Mouse (Mus musculus): ENCODE measurements at regions not wholly inside any gene's neighbourhood (a gene's known extent, or its start where the extent isn't known, plus 50 kb on each side); places are given as distances from the start of the nearest gene placed in this dataset.

DNA sequence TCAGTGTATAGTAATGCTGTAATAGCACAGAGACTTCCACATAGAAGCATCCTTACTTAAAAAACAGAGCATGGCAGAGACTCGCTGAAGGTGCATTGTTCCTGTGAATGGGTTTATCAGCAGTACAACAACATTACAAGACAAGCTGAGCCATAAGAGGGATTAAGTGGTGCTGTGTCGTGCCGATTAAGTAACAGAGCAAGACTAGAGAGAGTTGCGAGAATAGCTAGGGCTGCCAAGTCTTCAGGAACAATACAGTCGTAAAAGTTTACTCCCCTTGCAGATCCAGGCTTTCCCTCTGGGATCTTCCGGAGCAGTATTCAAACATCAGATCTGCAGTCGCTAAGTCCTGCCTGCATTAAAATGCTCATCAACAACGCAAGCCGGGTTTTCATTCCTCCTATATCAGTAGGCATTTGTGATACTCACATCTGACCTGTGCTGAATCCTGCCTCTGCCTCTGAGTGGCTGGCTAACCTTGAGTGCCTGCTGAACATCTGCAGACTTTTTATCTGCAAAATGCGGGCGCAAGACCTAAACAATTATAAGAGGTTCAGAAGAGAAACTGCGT lies 247.1 kb downstream of the Ttll7 start:
- Histone ChIP-seq H3K9ac (replicated peaks; ENCODE audit: low read length) (no peak overlapping the region), H3K4me3 (ENCODE audit: low read depth, low read length) (no peak overlapping the region), H3K27me3 (ENCODE audit: control insufficient read depth, insufficient read depth, low read length) (no peaks in the 10 kb centered on the region), H3K4me2 (ENCODE audit: low read depth, low read length) (no peak overlapping the region), H3K4me1 (ENCODE audit: control insufficient read depth, insufficient read depth, low read length) (no peaks in the 10 kb centered on the region; the same call in 1 of the 2 replicates), H3K9me3 (replicated peaks; ENCODE audit: control insufficient read depth, low read length) (no peaks in the 10 kb centered on the region), H3K27ac (replicated peaks; ENCODE audit: low read depth, low read length) (no peak overlapping the region), H3K36me3 (replicated peaks; ENCODE audit: control insufficient read depth, insufficient read depth, low read depth, low read length) (no peaks in the 10 kb centered on the region)
- ATAC-seq (replicated peaks; ENCODE audit: insufficient number of reproducible peaks, low FRiP score, low TSS enrichment, low read depth) (no peak), DNase-seq (ENCODE audit: low spot score) (no peak)
- 46% methylated on average over 12 of the region's 12 CpGs for WGBS

DNA sequence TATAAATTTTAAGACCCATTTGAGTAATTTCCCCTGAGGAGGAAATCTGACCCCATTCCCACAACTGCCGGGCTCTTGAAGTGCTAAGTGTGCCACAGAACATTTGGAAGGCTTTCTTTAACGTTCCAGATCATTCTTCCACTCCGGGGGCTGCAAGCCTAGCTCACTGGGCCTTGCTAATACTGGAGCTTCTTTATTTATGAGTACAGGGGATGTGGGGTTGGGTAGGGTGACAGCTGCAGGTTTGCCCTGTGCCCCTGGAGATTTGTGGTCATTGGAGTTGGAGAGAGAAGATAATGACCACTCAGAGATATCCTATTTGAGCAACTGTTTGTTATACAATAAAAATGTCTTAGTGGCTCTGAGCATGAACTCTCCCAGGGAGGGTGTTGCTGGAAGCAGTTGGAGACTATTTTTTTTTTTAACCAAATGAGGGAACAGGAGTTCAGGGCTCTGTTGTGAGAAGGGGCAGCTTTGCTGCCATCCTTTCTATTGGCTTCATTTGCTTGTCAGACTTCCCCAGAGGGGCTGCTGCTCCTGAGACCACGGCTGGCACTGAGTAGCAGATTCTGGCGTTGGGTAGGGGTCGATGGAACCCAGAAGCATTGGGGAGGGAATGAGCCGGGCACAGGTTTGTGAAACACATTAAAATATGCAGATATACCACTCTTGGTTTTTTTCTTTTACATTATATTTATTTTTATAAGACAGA lies 249.0 kb downstream of the Ttll7 start:
- H3K9ac ChIP-seq (replicated peaks; ENCODE audit: low read length) = no peak overlapping the region
- no peak overlapping the region for H3K4me2 ChIP-seq (ENCODE audit: low read depth, low read length)
- H3K27ac ChIP-seq (replicated peaks; ENCODE audit: low read depth, low read length) = no peak overlapping the region
- H3K36me3 ChIP-seq (replicated peaks; ENCODE audit: control insufficient read depth, insufficient read depth, low read depth, low read length) = no peaks in the 10 kb centered on the region
- H3K4me3 ChIP-seq (ENCODE audit: low read depth, low read length) = no peak overlapping the region
- H3K27me3 ChIP-seq (ENCODE audit: control insufficient read depth, insufficient read depth, low read length) = no peaks in the 10 kb centered on the region
- no peaks in the 10 kb centered on the region for H3K9me3 ChIP-seq (replicated peaks; ENCODE audit: control insufficient read depth, low read length)
- 0 out of 2 replicates have a peak, but pooled peaks have one; percentile 14 for ATAC-seq (replicated peaks; ENCODE audit: insufficient number of reproducible peaks, low FRiP score, low TSS enrichment, low read depth)
- WGBS = 40% methylated on average over 7 of the region's 7 CpGs
- DNase-seq (ENCODE audit: low spot score) = no peak
- no peaks in the 10 kb centered on the region; the same call in 1 of the 2 replicates for H3K4me1 ChIP-seq (ENCODE audit: control insufficient read depth, insufficient read depth, low read length)

- H3K9ac ChIP-seq (replicated peaks; ENCODE audit: low read length) = no peak overlapping the region
- no peak overlapping the region for H3K4me3 ChIP-seq (ENCODE audit: low read depth, low read length)
- DNase-seq (ENCODE audit: low spot score) (no peak), ATAC-seq (replicated peaks; ENCODE audit: insufficient number of reproducible peaks, low FRiP score, low TSS enrichment, low read depth) (0 out of 2 replicates have a peak, but pooled peaks have one; percentile 56)
- H3K27ac ChIP-seq (replicated peaks; ENCODE audit: low read depth, low read length) = no peak overlapping the region
- WGBS = 50% methylated on average over 3 of the region's 3 CpGs
- no peaks in the 10 kb centered on the region; the same call in 1 of the 2 replicates for H3K4me1 ChIP-seq (ENCODE audit: control insufficient read depth, insufficient read depth, low read length)
- H3K36me3 ChIP-seq (replicated peaks; ENCODE audit: control insufficient read depth, insufficient read depth, low read depth, low read length) = no peaks in the 10 kb centered on the region
- no peak overlapping the region for H3K4me2 ChIP-seq (ENCODE audit: low read depth, low read length)
- H3K27me3 ChIP-seq (ENCODE audit: control insufficient read depth, insufficient read depth, low read length) = no peaks in the 10 kb centered on the region
- H3K9me3 ChIP-seq (replicated peaks; ENCODE audit: control insufficient read depth, low read length) = no peaks in the 10 kb centered on the region
Measured at GRCm38 (mm10) chr3:147101765-147102113, 249.6 kb downstream of the Ttll7 start.

DNA sequence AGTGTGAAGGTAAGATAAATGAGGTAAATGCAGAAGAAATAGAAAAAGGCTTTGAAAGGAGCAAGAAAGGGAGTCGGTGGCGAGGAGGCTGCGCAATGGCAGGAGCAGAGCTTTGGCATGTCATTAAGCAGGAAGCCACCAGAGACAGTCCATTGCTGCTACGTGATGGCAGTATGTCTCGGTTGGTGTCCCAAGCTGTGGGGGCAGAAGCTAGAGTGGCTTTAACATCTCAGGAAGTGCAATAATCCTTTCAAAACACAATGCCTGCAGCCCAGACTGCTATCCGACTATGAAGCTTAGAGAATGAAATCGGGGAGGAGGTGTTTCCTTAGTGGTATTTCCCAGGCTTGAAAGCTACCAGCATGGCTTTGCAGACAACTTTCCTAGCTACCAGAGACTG lies 251.3 kb downstream of the Ttll7 start:
- ATAC-seq (replicated peaks; ENCODE audit: insufficient number of reproducible peaks, low FRiP score, low TSS enrichment, low read depth) = no peak
- H3K4me1 ChIP-seq (ENCODE audit: control insufficient read depth, insufficient read depth, low read length) = no peaks in the 10 kb centered on the region; the same call in 1 of the 2 replicates
- no peak for DNase-seq (ENCODE audit: low spot score)
- H3K4me3 ChIP-seq (ENCODE audit: low read depth, low read length) = no peak overlapping the region
- no peaks in the 10 kb centered on the region for H3K27me3 ChIP-seq (ENCODE audit: control insufficient read depth, insufficient read depth, low read length)
- no peaks in the 10 kb centered on the region for H3K9me3 ChIP-seq (replicated peaks; ENCODE audit: control insufficient read depth, low read length)
- H3K27ac ChIP-seq (replicated peaks; ENCODE audit: low read depth, low read length) = no peak overlapping the region
- H3K4me2 ChIP-seq (ENCODE audit: low read depth, low read length) = no peak overlapping the region
- H3K36me3 ChIP-seq (replicated peaks; ENCODE audit: control insufficient read depth, insufficient read depth, low read depth, low read length) = no peaks in the 10 kb centered on the region
- no peak overlapping the region for H3K9ac ChIP-seq (replicated peaks; ENCODE audit: low read length)
- 63% methylated on average over 7 of the region's 7 CpGs for WGBS

DNA sequence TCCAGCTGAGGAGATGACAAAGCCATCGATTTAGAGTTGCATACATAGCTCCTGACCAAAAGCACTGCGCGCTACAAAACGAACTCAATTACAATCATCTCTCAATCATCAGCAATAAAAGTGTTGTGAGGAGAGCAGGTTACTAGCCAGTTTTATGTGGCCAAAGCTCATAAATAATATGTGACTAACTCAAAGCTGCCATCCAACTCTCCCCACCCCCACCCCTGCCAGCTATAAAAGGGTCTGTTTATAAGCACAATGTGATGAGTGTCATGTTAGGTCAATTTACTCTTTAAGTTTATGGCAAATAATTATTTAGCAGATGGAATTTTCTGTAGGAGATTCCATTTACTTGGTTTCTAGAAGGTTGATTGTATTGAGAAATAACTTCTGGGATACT lies 265.4 kb downstream of the Ttll7 start:
- ATAC-seq (replicated peaks; ENCODE audit: insufficient number of reproducible peaks, low FRiP score, low TSS enrichment, low read depth) = no peak

GRCm38 (mm10) chr3:147118092-147118491 lies 265.9 kb downstream of the Ttll7 start:
- no peak overlapping the region for H3K27ac ChIP-seq (replicated peaks; ENCODE audit: low read depth, low read length)
- H3K4me2 ChIP-seq (ENCODE audit: low read depth, low read length) = no peak overlapping the region
- no peaks in the 10 kb centered on the region for H3K4me1 ChIP-seq (ENCODE audit: control insufficient read depth, insufficient read depth, low read length)
- H3K9ac ChIP-seq (replicated peaks; ENCODE audit: low read length) = no peak overlapping the region
- DNase-seq (ENCODE audit: low spot score) (no peak), ATAC-seq (replicated peaks; ENCODE audit: insufficient number of reproducible peaks, low FRiP score, low TSS enrichment, low read depth) (no peak)
- no peaks in the 10 kb centered on the region for H3K9me3 ChIP-seq (replicated peaks; ENCODE audit: control insufficient read depth, low read length)
- no peaks in the 10 kb centered on the region for H3K36me3 ChIP-seq (replicated peaks; ENCODE audit: control insufficient read depth, insufficient read depth, low read depth, low read length)
- WGBS = 71% methylated on average over 5 of the region's 5 CpGs
- H3K4me3 ChIP-seq (ENCODE audit: low read depth, low read length) = no peak overlapping the region
- H3K27me3 ChIP-seq (ENCODE audit: control insufficient read depth, insufficient read depth, low read length) = no peaks in the 10 kb centered on the region

More for the DNA sequence above, 265.4 kb downstream of the Ttll7 start:
- no peaks in the 10 kb centered on the region for H3K4me1 ChIP-seq (ENCODE audit: control insufficient read depth, insufficient read depth, low read length)
- H3K4me2 ChIP-seq (ENCODE audit: low read depth, low read length) = no peak overlapping the region
- H3K9me3 ChIP-seq (replicated peaks; ENCODE audit: control insufficient read depth, low read length) = no peaks in the 10 kb centered on the region
- WGBS = 93% methylated on average over 4 of the region's 4 CpGs
- H3K36me3 ChIP-seq (replicated peaks; ENCODE audit: control insufficient read depth, insufficient read depth, low read depth, low read length) = no peaks in the 10 kb centered on the region
- no peak for DNase-seq (ENCODE audit: low spot score)
- H3K4me3 ChIP-seq (ENCODE audit: low read depth, low read length) = no peak overlapping the region
- H3K9ac ChIP-seq (replicated peaks; ENCODE audit: low read length) = no peak overlapping the region
- H3K27me3 ChIP-seq (ENCODE audit: control insufficient read depth, insufficient read depth, low read length) = no peaks in the 10 kb centered on the region
- no peak overlapping the region for H3K27ac ChIP-seq (replicated peaks; ENCODE audit: low read depth, low read length)

GRCm38 (mm10) chr3:147118622-147119021 lies 266.5 kb downstream of the Ttll7 start:
- DNase-seq (ENCODE audit: low spot score) (no peak), ATAC-seq (replicated peaks; ENCODE audit: insufficient number of reproducible peaks, low FRiP score, low TSS enrichment, low read depth) (no peak)
- no peaks in the 10 kb centered on the region for H3K9me3 ChIP-seq (replicated peaks; ENCODE audit: control insufficient read depth, low read length)
- 94% methylated on average over 6 of the region's 6 CpGs for WGBS
- H3K36me3 ChIP-seq (replicated peaks; ENCODE audit: control insufficient read depth, insufficient read depth, low read depth, low read length) = no peaks in the 10 kb centered on the region
- H3K4me2 ChIP-seq (ENCODE audit: low read depth, low read length) = no peak overlapping the region
- no peaks in the 10 kb centered on the region for H3K27me3 ChIP-seq (ENCODE audit: control insufficient read depth, insufficient read depth, low read length)
- no peaks in the 10 kb centered on the region for H3K4me1 ChIP-seq (ENCODE audit: control insufficient read depth, insufficient read depth, low read length)
- H3K27ac ChIP-seq (replicated peaks; ENCODE audit: low read depth, low read length) = no peak overlapping the region
- H3K4me3 ChIP-seq (ENCODE audit: low read depth, low read length) = no peak overlapping the region
- no peak overlapping the region for H3K9ac ChIP-seq (replicated peaks; ENCODE audit: low read length)

DNA sequence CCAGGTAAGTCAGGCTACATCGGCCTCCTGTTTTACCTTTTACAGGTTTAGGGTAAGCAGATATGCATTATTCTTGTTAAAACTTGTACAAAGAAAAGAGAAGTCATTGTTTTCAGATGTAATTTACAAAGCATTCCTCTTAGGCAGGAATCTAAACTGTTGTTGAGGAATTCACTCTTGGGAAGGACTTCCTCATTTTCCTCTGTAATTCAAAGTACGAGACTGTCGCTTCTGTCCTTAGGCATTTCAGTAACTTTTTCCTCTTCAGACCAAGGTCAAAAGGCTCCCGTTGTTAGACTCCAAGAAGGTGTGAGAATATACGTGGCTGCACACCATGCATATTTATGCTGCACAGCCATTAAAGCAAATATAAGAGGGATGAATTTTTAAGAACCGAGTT lies 269.7 kb downstream of the Ttll7 start:
- Histone ChIP-seq H3K36me3 (replicated peaks; ENCODE audit: control insufficient read depth, insufficient read depth, low read depth, low read length) (no peaks in the 10 kb centered on the region), H3K4me1 (ENCODE audit: control insufficient read depth, insufficient read depth, low read length) (no peaks in the 10 kb centered on the region), H3K27me3 (ENCODE audit: control insufficient read depth, insufficient read depth, low read length) (no peaks in the 10 kb centered on the region), H3K4me2 (ENCODE audit: low read depth, low read length) (no peak overlapping the region), H3K9me3 (replicated peaks; ENCODE audit: control insufficient read depth, low read length) (no peaks in the 10 kb centered on the region), H3K27ac (replicated peaks; ENCODE audit: low read depth, low read length) (no peak overlapping the region), H3K4me3 (ENCODE audit: low read depth, low read length) (no peak overlapping the region), H3K9ac (replicated peaks; ENCODE audit: low read length) (no peak overlapping the region)
- no peak for ATAC-seq (replicated peaks; ENCODE audit: insufficient number of reproducible peaks, low FRiP score, low TSS enrichment, low read depth)
- no peak for DNase-seq (ENCODE audit: low spot score)
- 73% methylated on average over 6 of the region's 6 CpGs for whole genome bisulfite sequencing

All from embryonic facial prominence, embryonic 11.5 days (tissue).